Mouse (Mus musculus): Measurements from ENCODE around the gene Tanc2. TPM values are rescaled to one million over a fixed set of nuclear protein-coding genes. Genes with fewer than 3 reads are reported as not detected.

The Tanc2 gene
- polyA plus RNA-seq, 1 experiment from 2014 or later = 2.9 TPM

DNA sequence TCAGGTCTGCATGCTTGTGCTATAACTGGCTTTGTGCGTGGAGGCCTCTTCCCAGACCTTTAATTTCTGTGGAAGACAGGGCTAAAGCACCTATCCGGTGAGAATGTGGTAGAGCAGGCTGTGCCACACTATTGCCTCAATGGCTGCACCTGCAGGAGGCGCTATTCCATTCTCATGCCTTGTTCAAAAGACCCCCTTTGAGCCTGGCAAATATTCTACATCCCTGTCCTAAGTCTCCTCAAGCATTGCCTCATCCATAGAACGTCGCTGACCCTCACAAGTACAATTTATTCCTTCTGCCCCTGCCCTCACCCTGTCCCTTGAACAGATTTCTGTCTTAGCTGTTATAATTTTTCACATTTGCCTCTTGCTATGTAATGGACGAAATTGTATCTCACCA lies 41.4 kb upstream of the Tanc2 start:
- DNase-seq (ENCODE audit: low spot score) (no peak), ATAC-seq (ENCODE audit: low FRiP score, low TSS enrichment) (no peak)
- Histone ChIP-seq H3K27me3 (ENCODE audit: control insufficient read depth, insufficient read depth, low read length) (no peaks in the 10 kb centered on the region), H3K9ac (ENCODE audit: low read length) (no peak overlapping the region), H3K9me3 (ENCODE audit: control insufficient read depth, low read length) (no peaks in the 10 kb centered on the region), H3K4me2 (replicated peaks; ENCODE audit: low read depth) (no peak overlapping the region), H3K36me3 (ENCODE audit: control insufficient read depth, insufficient read depth, low read length) (no peaks in the 10 kb centered on the region), H3K4me3 (ENCODE audit: low read depth, low read length) (no peak overlapping the region), H3K4me1 (replicated peaks; ENCODE audit: control insufficient read depth, insufficient read depth) (0 out of 2 replicates have a peak, but pooled peaks cover 5% of the 10 kb centered on the region), H3K27ac (replicated peaks) (no peak overlapping the region)
- WGBS = 76% methylated on average over 6 of the region's 6 CpGs
- no peak for TF ChIP-seq EP300 (optimal IDR thresholded peaks at IDR 0.05)
- TF ChIP-seq CTCF (IDR thresholded peaks at IDR 0.05; ENCODE audit: low read depth) = peak; percentile 23; the same call in 1 of the 2 replicates

DNA sequence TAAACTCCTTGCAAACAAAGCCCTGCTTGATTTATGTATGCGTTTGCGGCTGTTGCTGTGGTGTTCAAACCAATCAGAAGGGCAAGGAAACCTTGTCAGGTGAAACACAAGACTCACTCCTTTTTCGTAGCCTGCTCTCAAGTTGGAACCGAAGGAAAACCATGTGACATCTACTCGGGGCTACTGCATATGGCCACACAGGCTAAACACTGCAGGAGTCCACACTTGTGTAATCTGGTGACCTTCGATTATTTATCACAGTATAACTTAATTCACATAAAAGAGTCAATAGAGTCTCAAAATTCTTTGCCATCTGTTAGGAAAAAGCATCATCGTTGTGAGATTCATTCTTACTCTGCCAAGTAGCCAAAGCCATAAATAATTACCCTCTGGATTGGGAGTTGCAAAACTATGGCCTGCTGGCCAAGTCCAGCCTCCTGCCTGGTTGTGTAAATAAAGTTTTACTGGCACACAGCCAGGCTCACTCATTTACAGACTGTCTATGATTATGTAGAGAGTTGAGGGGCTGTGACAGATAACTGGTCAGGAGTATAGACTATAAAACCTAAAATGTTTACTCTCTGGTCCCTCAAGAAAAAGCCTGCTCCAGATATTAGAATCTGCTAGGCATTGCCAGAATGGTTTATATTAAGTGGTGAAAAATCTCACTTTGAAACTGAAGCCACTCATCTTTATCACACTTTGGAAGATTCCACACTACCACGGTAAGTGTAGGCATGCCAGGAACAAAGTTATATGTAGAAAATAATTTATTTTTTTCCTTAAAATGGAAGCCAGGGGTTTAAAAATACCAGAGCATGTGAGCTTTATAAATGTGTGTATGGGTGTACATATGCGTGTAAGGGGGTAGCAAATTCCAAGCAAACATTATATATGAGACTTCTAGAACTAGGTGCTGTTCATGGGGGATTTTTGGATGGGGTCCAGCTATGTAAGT lies 40.3 kb upstream of the Tanc2 start:
- H3K4me2 ChIP-seq (replicated peaks; ENCODE audit: low read depth) = no peak overlapping the region
- H3K4me3 ChIP-seq (ENCODE audit: low read depth, low read length) = no peak overlapping the region
- 0 out of 2 replicates have a peak, but pooled peaks cover 5% of the 10 kb centered on the region for H3K4me1 ChIP-seq (replicated peaks; ENCODE audit: control insufficient read depth, insufficient read depth)
- no peaks in the 10 kb centered on the region for H3K9me3 ChIP-seq (ENCODE audit: control insufficient read depth, low read length)
- no peak overlapping the region for H3K9ac ChIP-seq (ENCODE audit: low read length)
- ATAC-seq (ENCODE audit: low FRiP score, low TSS enrichment) (no peak), DNase-seq (ENCODE audit: low spot score) (peak; percentile 27)
- H3K27ac ChIP-seq (replicated peaks) = no peak overlapping the region
- no peak for TF ChIP-seq EP300 (optimal IDR thresholded peaks at IDR 0.05)
- TF ChIP-seq CTCF (IDR thresholded peaks at IDR 0.05; ENCODE audit: low read depth) = no peak
- no peaks in the 10 kb centered on the region for H3K27me3 ChIP-seq (ENCODE audit: control insufficient read depth, insufficient read depth, low read length)
- no peaks in the 10 kb centered on the region for H3K36me3 ChIP-seq (ENCODE audit: control insufficient read depth, insufficient read depth, low read length)
- whole genome bisulfite sequencing = 41% methylated on average over 9 of the region's 9 CpGs

DNA sequence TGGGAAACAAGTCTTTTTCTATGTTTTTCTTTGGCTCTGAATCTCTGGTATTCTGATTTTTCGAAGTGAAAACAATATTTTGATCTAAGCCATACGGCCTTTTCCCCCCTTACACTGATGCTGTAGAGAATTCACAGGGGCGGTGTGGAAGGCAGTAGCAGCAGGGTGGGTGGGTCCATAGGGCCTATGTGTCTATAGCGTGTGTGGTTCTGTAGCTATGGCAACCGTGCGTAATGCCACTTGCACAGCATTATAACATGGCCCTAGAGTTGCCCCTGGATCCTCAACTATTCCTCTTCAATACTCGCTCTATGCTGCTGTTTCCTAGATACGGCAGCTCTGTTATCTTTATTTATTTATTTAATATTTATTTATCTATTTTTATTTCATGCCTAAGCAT lies 32.5 kb upstream of the Tanc2 start:
- Histone ChIP-seq H3K4me2 (replicated peaks; ENCODE audit: low read depth) (no peak overlapping the region), H3K36me3 (ENCODE audit: control insufficient read depth, insufficient read depth, low read length) (no peaks in the 10 kb centered on the region), H3K4me1 (replicated peaks; ENCODE audit: control insufficient read depth, insufficient read depth) (no peaks in the 10 kb centered on the region), H3K27me3 (ENCODE audit: control insufficient read depth, insufficient read depth, low read length) (no peaks in the 10 kb centered on the region), H3K9me3 (ENCODE audit: control insufficient read depth, low read length) (no peaks in the 10 kb centered on the region), H3K9ac (ENCODE audit: low read length) (no peak overlapping the region), H3K27ac (replicated peaks) (no peak overlapping the region), H3K4me3 (ENCODE audit: low read depth, low read length) (no peak overlapping the region)
- no peak for TF ChIP-seq EP300 (optimal IDR thresholded peaks at IDR 0.05)
- TF ChIP-seq CTCF (IDR thresholded peaks at IDR 0.05; ENCODE audit: low read depth) = no peak
- WGBS = 68% methylated on average over 8 of the region's 8 CpGs
- no peak for DNase-seq (ENCODE audit: low spot score)
- ATAC-seq (ENCODE audit: low FRiP score, low TSS enrichment) = no peak

DNA sequence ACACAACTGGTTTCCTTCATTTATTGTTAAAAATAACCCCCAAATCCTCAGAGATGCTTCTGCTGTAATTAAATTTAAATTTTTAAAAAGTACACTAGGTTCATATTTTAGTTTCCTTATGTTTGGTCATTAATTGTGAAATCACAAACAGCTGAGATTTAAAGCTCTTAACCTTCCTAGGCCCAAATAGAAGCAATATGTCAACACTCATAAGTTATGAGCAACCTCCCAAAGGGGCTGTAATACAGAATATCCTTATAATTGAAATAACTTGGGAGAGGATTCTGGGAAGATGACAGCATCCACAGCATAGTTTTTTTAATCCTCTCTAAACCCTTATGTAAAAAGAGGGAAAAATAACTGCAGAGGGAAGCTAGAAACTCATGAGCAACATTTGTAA lies 31.7 kb upstream of the Tanc2 start:
- no peaks in the 10 kb centered on the region for H3K4me1 ChIP-seq (replicated peaks; ENCODE audit: control insufficient read depth, insufficient read depth)
- no peaks in the 10 kb centered on the region for H3K27me3 ChIP-seq (ENCODE audit: control insufficient read depth, insufficient read depth, low read length)
- TF ChIP-seq CTCF (IDR thresholded peaks at IDR 0.05; ENCODE audit: low read depth) (no peak), EP300 (optimal IDR thresholded peaks at IDR 0.05) (no peak)
- no peak for DNase-seq (ENCODE audit: low spot score)
- H3K9me3 ChIP-seq (ENCODE audit: control insufficient read depth, low read length) = no peaks in the 10 kb centered on the region
- H3K4me2 ChIP-seq (replicated peaks; ENCODE audit: low read depth) = no peak overlapping the region
- no peak overlapping the region for H3K4me3 ChIP-seq (ENCODE audit: low read depth, low read length)
- H3K36me3 ChIP-seq (ENCODE audit: control insufficient read depth, insufficient read depth, low read length) = no peaks in the 10 kb centered on the region
- no peak for ATAC-seq (ENCODE audit: low FRiP score, low TSS enrichment)
- no peak overlapping the region for H3K27ac ChIP-seq (replicated peaks)
- no peak overlapping the region for H3K9ac ChIP-seq (ENCODE audit: low read length)

DNA sequence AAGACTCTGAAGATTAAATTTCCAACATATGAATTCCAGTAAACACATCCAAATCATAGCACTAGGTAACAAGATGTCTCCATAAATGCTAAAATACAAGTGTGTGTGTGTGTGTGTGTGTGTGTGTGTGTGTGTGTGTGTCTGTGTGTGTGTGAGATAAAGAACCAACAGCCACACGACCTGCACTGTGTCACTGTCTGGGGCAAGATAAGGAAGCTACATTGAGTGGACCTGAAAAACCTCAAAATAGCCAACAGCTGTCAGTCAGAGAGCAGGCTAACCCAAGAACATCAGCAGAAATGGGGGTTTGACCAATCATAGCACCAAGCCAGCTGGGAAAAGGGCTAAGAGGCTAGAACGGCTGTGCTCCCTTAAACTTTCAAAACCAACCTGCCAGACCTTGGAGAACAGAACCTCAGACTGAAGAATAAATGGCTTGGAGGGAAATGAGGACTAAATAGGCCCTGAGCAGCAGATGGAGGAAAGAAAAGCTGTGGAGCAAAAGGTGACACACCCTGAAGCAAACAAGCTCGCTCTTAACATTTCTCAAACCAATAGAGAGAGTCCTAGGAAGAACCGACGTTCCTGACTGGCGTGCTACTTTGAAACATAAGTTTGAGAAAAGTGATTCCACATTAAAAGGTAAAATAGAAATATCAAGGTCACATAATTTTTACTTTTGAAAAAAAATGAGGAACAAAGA lies 30.8 kb upstream of the Tanc2 start:
- Histone ChIP-seq H3K4me3 (ENCODE audit: low read depth, low read length) (no peak overlapping the region), H3K4me1 (replicated peaks; ENCODE audit: control insufficient read depth, insufficient read depth) (no peaks in the 10 kb centered on the region), H3K4me2 (replicated peaks; ENCODE audit: low read depth) (no peak overlapping the region), H3K9ac (ENCODE audit: low read length) (no peak overlapping the region), H3K27ac (replicated peaks) (no peak overlapping the region), H3K27me3 (ENCODE audit: control insufficient read depth, insufficient read depth, low read length) (no peaks in the 10 kb centered on the region), H3K9me3 (ENCODE audit: control insufficient read depth, low read length) (no peaks in the 10 kb centered on the region), H3K36me3 (ENCODE audit: control insufficient read depth, insufficient read depth, low read length) (no peaks in the 10 kb centered on the region)
- ATAC-seq (ENCODE audit: low FRiP score, low TSS enrichment) = no peak
- no peak for DNase-seq (ENCODE audit: low spot score)
- WGBS = 62% methylated on average over 6 of the region's 6 CpGs
- TF ChIP-seq CTCF (IDR thresholded peaks at IDR 0.05; ENCODE audit: low read depth) = no peak
- no peak for TF ChIP-seq EP300 (optimal IDR thresholded peaks at IDR 0.05)

DNA sequence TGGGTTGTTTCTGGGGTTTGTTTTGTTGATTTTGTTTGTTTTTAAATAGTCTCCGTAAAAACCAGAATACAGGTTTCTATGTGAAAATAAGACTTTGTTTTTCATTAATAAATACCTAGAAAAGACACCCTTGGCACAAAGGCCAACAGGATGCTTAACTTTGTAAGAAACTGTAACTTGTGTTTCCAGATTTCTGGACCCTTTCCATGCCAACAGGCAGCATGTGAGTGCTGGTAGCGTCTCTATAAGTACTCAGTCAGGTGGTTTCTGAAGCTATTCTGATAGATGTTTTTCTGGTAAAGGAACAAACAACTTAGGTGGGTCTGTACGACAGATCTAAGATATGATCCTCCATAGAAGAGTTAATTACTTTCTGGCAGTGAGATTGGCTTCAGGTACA lies 26.2 kb upstream of the Tanc2 start:
- Histone ChIP-seq H3K27me3 (ENCODE audit: control insufficient read depth, insufficient read depth, low read length) (no peaks in the 10 kb centered on the region), H3K4me1 (replicated peaks; ENCODE audit: control insufficient read depth, insufficient read depth) (no peaks in the 10 kb centered on the region), H3K4me2 (replicated peaks; ENCODE audit: low read depth) (no peak overlapping the region), H3K9me3 (ENCODE audit: control insufficient read depth, low read length) (no peaks in the 10 kb centered on the region), H3K36me3 (ENCODE audit: control insufficient read depth, insufficient read depth, low read length) (no peaks in the 10 kb centered on the region), H3K9ac (ENCODE audit: low read length) (no peak overlapping the region), H3K4me3 (ENCODE audit: low read depth, low read length) (no peak overlapping the region), H3K27ac (replicated peaks) (no peak overlapping the region)
- no peak for DNase-seq (ENCODE audit: low spot score)
- TF ChIP-seq EP300 (optimal IDR thresholded peaks at IDR 0.05) (no peak), CTCF (IDR thresholded peaks at IDR 0.05; ENCODE audit: low read depth) (no peak)
- WGBS = 79% methylated on average over 3 of the region's 3 CpGs
- ATAC-seq (ENCODE audit: low FRiP score, low TSS enrichment) = no peak

All from stomach, postnatal 0 days (tissue).